Mouse (Mus musculus) myocyte (in vitro differentiated cells): ENCODE measurements at regions not wholly inside any gene's neighbourhood (a gene's known extent, or its start where the extent isn't known, plus 50 kb on each side); places are given as distances from the start of the nearest gene placed in this dataset.

Experiments used
- CEBPB ChIP-seq: IDR thresholded peaks from 2 replicates; pipeline ENCODE4 v1.6.1; 2011; ENCODE audit warnings: mild to moderate bottlenecking, moderate library complexity; ENCODE audit not compliant: poor library complexity, insufficient read depth, severe bottlenecking
- E2F4 ChIP-seq: IDR thresholded peaks from one replicate; pipeline ENCODE4 v1.6.1; 2011; ENCODE audit warnings: mild to moderate bottlenecking, control low read depth, moderate library complexity; ENCODE audit not compliant: insufficient read depth
- MAX ChIP-seq: IDR thresholded peaks from one replicate; pipeline ENCODE4 v1.6.1; 2011; ENCODE audit warnings: low read depth, mild to moderate bottlenecking, control low read depth
- MYOD1 ChIP-seq, 3 experiments: IDR thresholded peaks; one replicate each; pipeline ENCODE4 v1.6.1; 2011; ENCODE audit warnings: control low read depth in 2 of 3, low read depth in 2 of 3, mild to moderate bottlenecking in 2 of 3, moderate library complexity in 1 of 3; ENCODE audit not compliant: insufficient read length in 2 of 3, control insufficient read depth in 1 of 3
- MYOG ChIP-seq, 3 experiments: IDR thresholded peaks; one replicate each; pipeline ENCODE4 v1.6.1; 2011; ENCODE audit warnings: control low read depth in 2 of 3, low read depth in 2 of 3, mild to moderate bottlenecking in 2 of 3; ENCODE audit not compliant: insufficient read length in 2 of 3, control insufficient read depth in 1 of 3, insufficient read depth in 1 of 3
- POLR2A ChIP-seq: IDR thresholded peaks from one replicate; pipeline ENCODE4 v1.6.1; 2011; ENCODE audit warnings: low read depth, mild to moderate bottlenecking, control low read depth, moderate library complexity; ENCODE audit not compliant: insufficient read length
- POLR2AphosphoS2 ChIP-seq: IDR thresholded peaks from one replicate; pipeline ENCODE4 v1.6.1; 2011; ENCODE audit warnings: low read depth, control low read depth; ENCODE audit not compliant: insufficient read length
- REST ChIP-seq: IDR thresholded peaks from one replicate; pipeline ENCODE4 v1.6.1; 2011; ENCODE audit warnings: mild to moderate bottlenecking, control low read depth, moderate library complexity; ENCODE audit not compliant: insufficient read depth, insufficient read length
- SRF ChIP-seq: IDR thresholded peaks from one replicate; pipeline ENCODE4 v1.6.1; 2011; ENCODE audit warnings: low read depth; ENCODE audit not compliant: control insufficient read depth, insufficient read length
- TCF12 ChIP-seq: IDR thresholded peaks from one replicate; pipeline ENCODE4 v1.6.1; 2011; ENCODE audit warnings: mild to moderate bottlenecking, control low read depth; ENCODE audit not compliant: poor library complexity, insufficient read depth, severe bottlenecking
- TCF3 ChIP-seq: IDR thresholded peaks from one replicate; pipeline ENCODE4 v1.6.1; 2011; ENCODE audit warnings: low read depth, control low read depth; ENCODE audit not compliant: insufficient read length
- USF1 ChIP-seq: IDR thresholded peaks from one replicate; pipeline ENCODE4 v1.6.1; 2011; ENCODE audit warnings: low read depth, mild to moderate bottlenecking, control low read depth, moderate library complexity

DNA sequence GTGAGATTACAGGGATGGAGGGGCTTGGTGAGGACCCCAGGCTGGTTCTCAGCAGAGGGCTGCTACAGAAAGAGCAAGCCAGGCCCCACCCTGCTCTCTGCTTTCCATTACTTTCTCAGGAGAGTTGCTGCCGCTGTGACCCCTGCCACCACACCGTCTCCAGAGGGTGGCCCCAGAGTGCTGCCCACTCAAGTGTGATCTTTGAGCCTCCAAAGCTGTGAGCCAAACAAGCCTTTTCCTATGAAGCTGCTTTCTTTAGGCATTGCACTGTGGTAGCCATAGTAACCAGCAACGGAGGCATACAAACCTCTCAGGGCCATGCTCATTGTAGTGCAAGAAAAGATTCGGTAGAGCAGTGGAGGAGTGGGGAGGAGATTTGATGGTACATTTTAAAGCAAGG is 68.8 kb upstream of the Chst1 start:
- no peak for TF ChIP-seq POLR2A
- no peak for TF ChIP-seq MAX
- TF ChIP-seq TCF12 = no peak
- TF ChIP-seq USF1 = no peak
- TF ChIP-seq E2F4 = no peak
- no peak for TF ChIP-seq MYOD1 (IDR thresholded peaks at IDR 0.05; ENCODE audit: control insufficient read depth in 1 of 3, insufficient read length in 2 of 3, low read depth in 2 of 3)
- no peak for TF ChIP-seq MYOG (IDR thresholded peaks at IDR 0.05; ENCODE audit: control insufficient read depth in 1 of 3, insufficient read depth in 1 of 3, insufficient read length in 2 of 3, low read depth in 2 of 3)
- no peak for TF ChIP-seq POLR2AphosphoS2
- no peak for TF ChIP-seq CEBPB
- no peak for TF ChIP-seq SRF
- no peak for TF ChIP-seq REST
- no peak for TF ChIP-seq TCF3
